Mouse (Mus musculus) ovary, postnatal 14 days (tissue): Measurements from ENCODE around the gene Esr1.

ENCODE experiments used
- DNase-seq: peaks from one replicate; pipeline ENCODE4 v3.0.0; 2022; ENCODE audit warnings: low spot score

The Esr1 gene

DNA sequence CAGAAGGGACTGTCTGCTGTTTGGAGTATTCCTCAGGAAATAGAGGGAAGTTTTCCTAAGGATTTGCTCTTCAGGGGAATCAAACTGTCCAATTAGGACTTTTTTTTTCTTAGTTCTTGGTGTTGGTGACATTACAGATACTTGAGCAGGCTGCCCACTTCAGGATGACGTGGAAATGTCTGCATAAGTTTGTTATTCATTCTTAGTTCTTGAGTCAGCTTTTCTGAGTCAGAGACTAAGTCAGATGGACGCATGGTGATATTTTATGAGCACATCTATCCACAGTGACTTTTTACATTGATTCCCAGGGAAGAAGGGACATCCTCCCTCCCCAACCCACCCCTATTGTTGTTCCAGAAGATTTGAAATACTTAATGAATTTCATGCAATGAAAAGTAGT lies 372.5 kb downstream of the Esr1 start:
- DNase-seq, result no peak

DNA sequence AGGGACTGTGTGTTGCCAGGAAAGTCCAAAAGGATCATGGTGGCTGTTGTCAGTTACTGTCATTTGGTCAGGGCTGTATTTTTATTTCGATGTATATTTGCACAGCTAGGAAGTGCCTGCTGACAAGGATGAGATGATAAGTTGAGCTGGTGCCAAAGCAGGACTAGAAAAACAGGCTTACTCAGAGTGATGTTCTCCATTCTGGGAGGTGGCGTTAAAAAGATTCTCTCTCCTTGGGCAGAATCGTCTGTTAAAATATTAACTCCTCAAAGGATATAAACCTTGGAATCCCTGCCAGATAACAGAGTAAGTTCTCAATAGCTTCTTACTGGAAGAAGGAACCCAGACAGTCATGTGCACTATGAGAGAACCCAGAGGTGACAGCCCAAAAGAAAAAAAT lies 382.4 kb downstream of the Esr1 start:
- no peak for DNase-seq

DNA sequence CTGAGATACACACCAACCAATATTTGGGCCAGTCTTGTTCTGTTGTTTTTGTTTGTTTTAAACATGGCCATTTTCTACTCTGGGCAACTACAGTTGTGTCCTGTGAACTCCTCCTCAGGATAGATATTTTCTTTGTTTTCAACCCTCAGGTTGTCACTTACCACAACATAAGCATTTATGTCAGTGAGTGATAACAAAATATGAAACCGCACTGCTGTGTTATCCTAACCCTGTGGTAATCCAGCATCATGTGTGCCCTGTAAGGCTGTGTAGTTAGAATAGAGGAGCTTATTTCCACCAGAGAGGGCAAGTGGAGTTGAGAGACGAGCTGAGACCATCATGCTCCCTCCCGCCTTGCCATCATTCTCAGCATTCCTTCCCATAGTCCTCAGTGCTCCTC lies 385.2 kb downstream of the Esr1 start:
- DNase-seq, result no peak

DNA sequence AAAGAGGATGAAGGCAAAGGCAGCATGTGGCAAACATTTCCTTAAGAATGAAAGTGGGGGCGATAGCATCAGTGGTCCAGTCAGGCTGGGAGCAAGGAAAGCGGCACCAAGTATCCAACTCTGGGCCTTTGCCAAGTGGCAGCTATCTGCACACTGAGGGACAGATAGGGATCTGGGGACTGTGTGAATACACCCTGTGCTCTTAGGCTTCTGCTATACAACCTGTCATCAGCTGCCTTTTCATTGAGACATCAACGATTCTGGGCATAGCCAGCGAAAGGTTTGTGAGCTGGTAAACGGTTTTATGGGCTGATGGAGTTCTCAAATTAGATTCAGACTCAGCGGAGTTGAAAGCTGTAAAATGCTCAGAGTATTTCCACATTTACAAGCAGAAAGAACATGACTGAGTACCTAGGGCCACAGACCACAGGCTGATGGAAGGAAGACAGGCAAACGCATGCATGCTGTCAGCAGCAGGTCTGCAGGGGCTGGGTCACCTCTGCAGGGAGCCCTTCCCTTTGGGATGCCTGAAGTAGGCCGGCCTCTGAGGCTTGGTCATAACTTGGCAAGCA lies 397.5 kb downstream of the Esr1 start:
- DNase-seq, result no peak

DNA sequence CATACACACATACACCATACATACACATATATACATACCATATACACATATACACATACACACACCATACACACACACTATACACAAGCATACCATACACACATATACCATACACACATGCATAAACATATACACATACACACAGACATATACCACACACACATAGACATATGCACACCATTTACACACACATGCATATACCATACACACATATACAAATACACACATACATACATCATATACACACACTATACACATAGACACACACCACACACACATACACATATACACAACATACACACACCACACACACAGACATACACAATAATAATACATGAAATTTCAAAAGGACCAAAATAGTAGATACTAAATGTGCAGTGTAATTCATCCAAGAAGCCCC lies 400.6 kb downstream of the Esr1 start:
- DNase-seq, result no peak

DNA sequence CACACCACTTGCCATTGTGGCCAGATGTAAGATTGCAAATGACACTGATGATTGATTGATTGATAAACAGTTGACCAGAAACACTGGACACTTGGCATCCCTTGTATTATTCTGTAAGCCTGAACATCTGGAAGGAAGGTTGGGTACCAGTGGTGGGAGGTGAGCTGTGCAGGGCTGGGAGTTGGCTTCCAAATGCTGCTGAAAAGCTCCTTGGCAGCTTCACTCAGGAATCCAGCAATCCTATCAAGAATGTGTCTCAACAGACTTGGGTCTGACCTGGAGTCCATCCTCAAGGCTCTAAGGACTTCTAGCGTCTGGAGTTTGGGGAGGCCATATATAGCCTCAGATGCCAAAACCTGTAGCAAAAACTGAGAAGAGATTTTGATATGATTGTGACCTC lies 403.6 kb downstream of the Esr1 start:
- no peak for DNase-seq

DNA sequence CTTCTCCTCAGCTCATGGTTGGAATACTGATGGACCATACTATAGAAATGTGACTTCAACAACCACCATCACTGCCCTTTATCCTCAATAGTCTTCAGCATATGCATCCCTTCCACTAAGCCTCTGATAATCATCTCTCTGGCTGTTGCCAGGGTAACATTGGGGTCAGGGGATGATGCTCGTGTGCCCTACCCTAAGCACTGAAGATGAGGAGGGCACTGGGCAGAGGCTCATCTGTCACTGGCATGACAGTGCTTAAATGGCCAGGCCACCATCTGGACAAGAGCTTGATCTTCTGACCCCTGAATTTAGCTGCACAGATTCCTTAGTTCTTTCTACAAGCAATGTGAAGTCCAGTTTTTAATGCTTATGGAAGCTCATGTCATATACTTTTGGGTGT lies 405.8 kb downstream of the Esr1 start:
- DNase-seq, result no peak

DNA sequence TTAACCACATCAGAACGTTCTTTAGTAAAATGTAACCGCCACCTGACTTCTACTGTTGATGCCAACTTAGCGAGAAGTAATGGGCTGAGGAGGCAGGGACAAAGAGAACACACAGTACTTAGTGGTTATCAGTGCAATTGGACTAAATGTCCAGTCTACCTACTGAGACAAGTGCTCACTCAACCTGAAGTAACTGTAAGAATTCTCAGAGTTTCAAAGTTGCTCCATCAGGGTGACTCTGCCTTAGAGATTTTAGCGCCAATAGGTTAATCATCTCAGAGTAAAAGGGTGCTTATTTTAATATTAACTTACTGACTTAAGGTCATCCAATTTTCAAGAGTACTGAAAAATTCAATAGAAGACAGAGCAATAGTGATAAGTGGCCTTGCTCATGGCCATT lies 414.5 kb downstream of the Esr1 start:
- DNase-seq, result no peak

DNA sequence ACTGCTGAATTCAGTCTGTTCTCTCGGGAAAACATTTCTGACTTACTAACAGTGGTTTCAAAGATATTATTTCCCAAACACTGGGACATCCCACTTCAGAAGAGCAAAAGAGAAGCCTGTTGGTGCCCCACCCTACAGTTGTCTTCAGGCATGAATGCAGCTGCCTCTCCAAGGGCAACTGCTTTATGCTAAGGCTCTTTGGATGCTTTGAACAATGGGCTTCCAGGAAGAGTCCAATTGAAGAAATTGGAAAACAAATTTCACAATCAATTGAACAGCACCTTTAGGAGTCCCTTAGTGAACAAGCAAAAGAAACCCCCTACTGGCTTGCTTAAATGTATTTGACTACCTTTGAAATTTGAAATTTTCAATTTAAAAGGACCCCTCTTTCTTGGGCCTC lies 415.8 kb downstream of the Esr1 start:
- DNase-seq, result no peak

DNA sequence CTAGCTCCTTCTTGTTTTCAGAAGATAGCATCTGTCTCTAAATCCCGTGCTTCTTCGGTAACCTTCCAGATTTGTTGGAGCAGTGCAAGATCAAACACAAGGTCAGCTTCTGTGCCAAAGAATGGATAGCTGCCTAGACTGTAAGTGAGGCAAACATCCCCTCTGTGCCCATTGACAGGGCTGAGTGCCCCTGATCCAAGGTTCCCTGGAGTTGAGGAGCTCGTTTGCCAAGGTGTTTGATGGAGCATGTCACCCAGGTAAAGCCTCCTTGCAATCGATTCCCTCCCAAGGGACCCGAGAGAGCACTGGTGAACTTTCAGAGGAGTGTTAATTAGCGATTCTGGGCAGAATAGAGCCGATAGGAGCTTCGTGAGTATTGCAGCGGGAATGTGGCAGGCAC lies 416.9 kb downstream of the Esr1 start:
- no peak for DNase-seq

DNA sequence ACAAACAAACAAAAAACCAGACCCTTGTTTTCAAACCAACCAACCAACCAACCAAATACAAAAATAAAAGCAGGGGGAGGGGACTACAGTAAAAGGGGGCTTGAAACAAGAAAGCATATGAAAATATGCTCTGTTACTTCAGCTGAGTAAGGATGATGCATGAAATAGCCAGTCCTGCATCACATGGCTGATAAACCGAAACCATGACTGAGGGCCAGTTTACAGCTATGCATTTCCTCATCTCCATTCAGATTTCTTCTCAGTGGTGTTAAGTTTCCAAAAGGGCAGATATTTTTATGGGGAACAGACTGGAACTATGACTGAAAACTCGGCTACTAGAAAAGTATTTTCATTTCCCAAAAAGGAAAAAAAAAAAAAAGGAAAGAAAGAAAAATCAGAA lies 417.8 kb downstream of the Esr1 start:
- no peak for DNase-seq

DNA sequence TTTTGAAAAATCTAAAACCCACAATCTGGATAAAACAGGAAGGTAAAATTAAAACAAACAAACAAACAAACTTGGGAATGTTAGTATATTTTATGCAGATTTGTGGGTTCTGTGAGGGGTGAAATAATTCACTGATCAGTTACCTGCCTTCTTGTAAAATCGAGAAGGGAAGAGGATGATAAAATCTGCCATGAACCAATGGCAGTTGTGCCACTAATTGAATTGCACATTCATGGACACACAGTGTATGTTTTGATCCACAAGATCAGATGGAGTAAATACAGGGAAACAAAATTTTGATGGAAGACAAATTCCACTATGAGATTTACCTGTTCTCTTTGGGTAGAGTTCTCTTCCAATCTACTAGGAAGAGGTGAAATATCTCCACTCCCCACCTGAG lies 418.5 kb downstream of the Esr1 start:
- no peak for DNase-seq

DNA sequence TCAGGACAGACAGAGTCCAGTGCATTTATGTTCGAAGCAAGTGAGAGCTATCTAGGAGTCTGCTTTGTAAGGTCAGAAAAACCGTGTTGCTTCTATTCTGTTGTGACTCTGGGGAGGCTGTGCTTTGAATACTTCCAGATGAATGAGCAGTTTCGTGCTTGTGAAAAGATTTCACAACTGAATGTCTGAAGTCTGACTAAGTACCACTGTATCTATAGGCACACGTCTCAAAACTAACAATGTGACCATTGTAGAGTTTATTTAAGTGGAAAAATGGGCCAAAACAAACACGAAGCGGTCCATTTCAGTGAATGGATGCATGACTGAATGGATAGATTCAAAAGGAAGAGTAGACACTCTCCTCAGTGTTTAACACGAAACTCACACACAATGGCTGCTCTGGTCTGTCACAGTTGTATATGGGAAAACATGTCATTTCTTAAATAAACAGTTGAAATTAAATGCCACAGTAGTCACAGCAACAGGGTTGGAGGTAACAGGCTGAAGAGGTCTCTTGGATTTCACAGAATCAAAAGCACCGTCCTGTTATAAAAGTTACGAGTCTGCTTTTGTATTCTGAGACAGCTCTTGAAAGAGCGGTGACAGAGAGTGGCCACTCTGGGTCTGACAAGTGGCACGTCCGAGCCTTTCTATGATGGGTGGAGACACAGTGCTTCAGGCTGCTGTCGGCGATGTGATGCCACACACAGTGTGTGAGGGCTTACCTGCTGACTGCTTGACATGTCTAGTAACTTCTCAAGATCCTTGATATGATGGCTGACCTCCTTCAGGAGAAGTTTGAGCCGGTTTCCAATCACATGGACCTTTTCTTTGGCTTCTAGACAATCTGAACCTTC lies 421.0 kb downstream of the Esr1 start:
- DNase-seq, result no peak

DNA sequence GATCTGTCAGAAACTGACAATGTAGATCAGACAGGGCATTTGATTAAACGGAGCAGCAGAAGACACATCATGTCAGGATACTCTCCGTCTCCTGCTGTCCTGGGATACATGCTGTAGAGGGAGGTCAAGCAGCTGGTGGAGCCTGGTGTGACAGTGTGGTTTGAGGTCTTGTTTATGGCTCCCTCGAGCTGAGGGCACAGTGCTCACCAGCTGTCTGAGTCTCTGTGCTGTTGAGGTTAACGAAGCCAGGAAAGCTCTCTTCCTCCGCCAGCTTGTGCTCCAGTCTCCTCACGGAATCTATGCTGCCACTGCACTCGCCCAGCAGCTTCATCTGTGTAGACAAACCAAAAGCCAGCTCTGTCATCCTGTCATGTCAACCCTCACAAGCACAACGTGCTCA lies 429.9 kb downstream of the Esr1 start:
- no peak for DNase-seq

DNA sequence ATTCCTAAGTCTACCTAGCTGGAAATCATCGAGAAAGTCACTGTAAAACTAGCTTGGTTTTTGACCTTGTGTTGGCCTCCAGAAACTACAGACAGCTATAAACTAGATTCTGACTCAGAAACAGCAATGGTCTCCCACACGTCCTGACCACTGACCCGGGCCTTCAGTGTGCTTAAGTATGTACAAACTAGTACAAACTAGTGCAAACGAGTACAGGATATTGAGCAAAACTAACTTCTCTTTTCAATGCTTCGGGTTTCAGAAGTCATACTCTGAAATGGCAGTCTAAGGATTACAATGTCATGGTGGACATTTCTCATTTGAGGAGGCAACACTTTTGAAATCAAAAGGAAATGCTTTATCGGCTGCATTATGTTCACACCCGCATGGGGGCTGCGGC lies 433.1 kb downstream of the Esr1 start:
- DNase-seq, result no peak

DNA sequence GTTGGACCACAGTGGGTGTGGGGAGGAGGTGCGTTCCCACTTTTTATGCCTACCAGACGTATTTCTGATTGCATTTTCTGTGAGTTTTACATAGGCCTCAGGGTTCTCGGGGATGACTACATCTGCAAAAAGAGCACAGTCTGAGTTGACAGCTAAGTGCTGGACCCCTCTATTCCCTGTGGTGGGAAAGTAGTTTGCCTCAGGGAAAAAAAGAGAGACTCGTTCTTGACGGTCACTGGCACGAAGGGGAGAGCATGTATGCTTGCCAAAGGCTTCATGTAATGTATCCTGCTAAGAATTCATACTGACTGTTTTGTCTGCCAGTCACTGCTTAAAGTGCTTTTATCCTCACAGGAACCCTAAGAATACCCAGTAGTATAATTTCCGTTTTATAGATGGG lies 433.8 kb downstream of the Esr1 start:
- no peak for DNase-seq

DNA sequence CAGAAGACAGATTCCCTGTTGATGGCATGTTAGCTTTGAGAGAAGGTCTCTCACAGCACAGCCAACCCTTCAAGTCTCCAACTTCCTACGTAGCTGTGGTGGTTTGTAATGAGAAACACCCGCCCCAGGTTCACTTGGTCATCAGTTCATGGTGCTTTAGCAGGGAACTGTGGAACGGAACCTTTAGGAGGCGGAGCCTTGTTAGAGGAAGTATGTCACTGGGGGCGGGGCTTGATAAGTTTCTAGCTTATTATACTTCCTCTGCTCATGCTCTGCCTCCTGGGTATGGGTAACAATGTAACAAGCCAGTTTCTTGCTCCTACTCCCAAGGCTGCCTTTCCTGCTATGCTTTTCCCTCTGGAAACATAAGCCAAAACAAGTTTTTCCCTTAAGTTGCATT lies 434.3 kb downstream of the Esr1 start:
- no peak for DNase-seq
